Mouse (Mus musculus): Measurements from ENCODE around the gene Sctr.

The Sctr gene

DNA sequence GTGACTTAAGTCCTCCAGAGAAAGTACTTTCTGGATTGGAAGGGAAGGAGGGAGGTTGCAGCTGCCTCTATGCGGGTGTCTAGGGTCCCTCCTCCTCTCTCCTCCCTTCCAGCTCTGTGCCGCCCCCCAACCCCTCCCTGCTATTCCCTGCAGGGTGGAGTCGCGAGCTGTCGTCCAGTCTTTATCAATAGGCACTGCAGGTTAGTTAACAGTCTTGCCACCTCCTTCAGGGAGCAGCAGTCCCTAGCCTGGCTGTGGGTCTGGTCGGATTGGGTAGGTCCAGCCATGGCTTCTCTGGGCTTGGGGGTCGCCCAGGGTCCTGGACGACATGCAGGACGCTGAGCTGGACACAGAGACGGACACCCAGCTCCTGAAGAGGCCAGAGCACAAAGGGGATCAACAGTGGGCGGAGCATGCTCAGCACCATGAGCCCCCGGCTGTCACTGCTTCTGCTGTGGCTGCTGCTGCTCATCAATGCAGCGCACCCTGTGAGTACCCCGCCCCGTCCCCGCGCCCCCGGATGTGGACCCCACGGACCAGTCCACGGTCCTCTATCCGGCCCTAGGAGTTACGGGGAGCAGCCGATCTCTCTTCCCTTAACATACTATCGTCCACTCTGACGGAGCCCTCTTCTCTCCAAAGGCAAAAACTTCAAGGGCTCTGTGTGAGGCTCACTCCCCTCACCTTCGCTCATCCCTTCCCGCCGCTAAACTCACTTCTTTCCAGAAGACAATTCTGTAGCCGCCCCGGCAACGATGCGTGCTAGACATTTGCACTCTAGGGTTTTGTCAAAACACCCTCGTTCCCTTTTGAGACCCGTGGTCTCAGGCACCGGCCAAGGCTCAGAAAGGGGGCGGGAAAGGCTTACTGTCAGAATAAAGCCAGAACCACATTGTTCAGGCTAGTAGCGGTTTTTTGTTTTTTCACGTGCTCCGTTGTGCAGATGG, at the start of gene Sctr:
Sctr (plus strand) TSS at position 51 of the 947 bp plus-strand sequence.
- DNase-seq (ENCODE audit: low spot score in 2 of 2) = no peak

DNA sequence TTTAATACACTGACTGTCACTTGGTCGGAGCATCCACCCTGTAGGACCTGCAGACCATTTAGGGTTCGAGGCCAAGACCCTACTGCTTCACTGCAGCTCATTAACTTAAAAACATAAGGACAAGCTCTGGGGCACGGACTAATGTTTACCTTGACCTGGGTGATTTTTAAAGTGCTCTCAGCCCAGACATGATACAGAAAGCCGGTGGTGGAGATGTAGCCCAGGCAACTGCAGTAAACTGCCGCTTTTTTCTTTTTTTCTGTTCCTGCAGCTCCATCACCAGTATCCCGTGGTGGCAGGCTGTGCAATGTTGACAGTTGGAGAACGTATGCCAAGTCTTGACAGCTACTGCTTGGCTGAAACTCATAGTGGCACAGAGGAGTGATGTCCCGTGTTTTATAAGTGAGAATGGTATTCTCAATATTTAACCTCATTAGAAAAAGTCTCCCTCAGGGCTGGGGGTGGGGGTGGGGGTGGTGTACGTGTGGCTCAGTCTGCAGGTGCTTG, 48.9 kb upstream of the Sctr start:
- DNase-seq (ENCODE audit: low spot score in 2 of 2) = no peak

DNA sequence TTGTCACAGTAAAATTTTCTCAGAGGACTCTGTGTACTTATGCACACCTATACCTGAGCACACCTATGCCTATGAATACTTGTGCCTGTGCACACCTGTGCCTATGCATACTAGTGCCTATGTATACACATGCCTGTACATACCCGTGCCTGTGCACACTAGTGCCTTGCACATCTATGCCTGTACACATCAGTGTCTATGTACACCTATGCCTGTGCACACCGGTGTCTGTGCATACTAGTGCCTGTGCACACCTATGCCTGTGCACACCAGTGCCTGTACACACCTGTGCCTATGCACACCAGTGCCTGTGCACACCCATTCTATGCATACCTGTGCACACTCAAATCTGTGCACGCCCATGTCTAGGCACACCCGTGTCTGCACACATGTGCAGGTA, 47.2 kb upstream of the Sctr start:
- DNase-seq (ENCODE audit: low spot score in 2 of 2) = no peak

DNA sequence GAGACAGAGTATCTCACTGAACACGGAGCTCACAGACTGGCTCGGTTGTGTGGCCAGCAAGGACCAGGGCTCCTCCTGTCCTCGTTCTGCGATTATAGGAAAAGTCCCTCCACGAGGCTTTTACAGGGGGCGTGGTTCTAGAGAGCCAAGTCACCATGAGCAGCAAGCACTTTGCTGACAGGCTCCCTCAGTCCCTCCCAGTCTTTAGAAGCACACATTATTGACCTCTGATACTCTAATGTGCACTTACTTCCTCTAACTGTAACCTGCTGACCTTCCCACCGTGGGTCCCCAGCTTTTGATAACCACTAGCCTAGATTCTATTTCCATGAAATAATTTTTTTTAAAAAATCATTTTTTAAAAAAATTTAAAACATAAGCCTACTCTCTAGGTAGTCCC, 46.8 kb upstream of the Sctr start:
- no peak for DNase-seq (ENCODE audit: low spot score in 2 of 2)

DNA sequence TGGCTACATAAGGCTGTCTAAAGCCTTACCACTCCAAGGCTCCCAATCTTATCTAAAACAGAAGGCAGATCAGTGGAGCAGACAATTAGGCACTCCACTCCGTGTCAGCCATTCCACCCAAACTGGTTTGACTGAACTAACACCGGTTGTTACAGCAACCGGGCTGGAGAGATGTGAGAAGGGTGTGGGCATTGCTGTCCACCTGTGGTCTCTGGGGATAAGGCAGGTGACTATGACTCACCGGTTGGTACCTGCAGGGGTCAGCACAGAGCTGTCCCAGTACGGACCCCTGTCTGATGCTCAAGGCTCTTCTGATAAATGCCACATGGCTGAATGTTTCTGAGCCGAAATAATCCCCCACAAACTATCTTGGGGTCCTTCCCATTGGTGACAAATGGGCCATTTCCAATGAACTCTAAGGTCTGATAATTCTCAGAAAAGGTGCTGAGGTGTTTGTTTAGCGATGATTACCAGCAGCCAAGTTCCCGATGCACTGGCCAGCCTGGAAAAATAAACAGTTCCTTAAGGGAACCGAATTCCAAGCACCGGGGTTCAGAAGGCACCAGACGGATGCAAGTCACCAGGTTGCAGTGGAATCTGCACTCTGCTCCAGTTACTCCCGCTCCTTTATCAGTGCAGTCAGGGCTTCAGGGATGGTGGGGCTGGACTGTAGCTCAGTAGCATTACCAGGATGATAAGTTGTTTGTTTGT, 40.7 kb upstream of the Sctr start:
- no peak for DNase-seq (ENCODE audit: low spot score in 2 of 2)

DNA sequence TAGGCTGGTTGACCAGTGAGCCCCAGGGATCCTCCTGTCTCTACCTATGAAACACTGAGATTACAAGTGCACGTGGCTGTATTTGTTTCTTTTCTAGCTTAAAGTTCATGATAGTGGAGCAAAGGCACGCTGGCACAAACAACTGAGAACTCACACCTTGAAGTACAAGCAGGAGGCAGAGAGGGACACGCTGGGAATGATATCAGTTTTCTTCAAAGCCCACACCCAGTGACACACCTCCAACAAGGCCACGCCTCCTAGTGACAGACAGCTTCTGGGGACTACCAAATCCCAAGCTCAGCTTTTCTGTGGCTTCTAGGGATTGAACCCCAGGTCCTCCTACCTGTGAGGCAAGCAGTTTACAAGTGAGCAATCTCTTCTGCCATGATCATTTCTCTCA, 33.6 kb upstream of the Sctr start:
- DNase-seq (ENCODE audit: low spot score in 2 of 2) = no peak

DNA sequence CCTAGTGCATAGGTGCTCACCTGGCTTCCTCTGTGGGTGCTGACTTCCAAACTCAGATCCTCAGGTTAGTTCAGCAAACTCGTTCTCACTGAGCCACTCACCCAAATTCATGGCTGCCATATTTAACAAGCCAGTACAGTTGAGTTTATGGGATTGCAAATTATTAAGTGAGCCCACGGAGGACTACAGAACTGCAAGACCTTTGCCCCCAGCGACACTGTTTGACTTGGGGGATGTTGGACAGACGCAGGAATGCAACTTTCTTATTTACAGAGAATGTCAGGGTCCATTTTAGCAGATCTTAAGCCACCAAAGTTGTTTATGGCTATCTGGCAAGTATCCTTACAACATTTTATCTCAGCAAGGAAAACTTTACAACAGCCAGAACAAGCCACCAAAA, 31.6 kb upstream of the Sctr start:
- DNase-seq (ENCODE audit: low spot score in 2 of 2) = no peak

DNA sequence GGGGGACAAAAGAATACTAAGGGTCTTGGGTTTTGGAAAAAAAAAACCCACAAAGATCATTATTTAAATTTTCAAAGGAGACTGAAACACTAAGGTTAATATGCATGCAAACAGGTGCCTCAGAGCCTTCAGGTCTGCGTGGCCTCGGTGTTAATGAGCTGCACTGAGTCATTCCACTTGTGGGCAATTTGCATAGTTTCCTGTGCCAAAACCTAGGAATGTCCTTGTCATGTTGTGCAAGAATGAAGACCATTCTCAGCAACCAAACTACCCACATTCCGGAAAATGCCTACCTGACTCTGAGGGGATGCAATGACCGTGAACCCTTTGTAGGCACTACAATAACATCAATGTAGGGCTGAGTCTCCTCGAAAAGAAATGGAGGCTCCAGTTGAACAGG, 20.1 kb upstream of the Sctr start:
- no peak for DNase-seq (ENCODE audit: low spot score in 2 of 2)

DNA sequence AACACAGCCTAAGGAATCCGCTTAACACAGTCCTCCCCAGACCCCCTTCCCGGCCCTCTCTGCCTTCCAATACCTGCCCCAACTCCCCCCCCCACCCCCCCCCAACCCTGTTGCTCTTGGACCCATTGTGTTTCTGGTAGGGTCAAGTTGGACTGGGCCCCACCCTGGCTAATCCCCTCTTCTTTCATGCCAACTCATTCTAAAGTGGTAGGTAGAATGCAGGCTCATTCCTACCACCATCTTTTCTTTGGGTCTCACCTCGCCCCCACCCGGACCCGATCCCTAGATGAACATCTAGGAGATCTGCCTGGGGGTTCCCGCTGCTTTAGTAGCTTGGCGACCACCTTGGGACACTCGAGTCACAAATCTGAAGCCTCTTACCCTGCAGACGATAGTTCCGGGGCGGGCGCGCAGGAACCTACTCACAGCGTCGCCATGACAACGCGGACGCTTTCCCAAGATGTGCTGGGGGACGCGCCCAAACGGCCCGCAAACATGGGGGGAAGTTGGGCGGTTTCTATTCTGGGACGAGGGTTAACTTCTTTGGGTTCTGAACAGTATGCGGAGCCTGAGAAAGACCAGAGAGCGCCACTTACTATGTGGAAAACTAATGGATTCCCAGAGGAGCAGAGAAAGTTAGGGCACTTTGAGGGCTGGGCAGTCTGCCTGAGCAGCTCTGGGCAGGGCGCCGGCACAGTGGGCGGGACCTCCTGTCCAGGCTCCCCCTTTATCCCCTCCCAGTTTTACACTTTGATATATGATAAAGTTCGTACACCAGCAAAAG, 9.7 kb upstream of the Sctr start, which contains the start of gene Cfap221:
Cfap221 (minus strand) TSS at position 437 of the 784 bp plus-strand sequence.
- peak; percentile 40 to 60 for DNase-seq (ENCODE audit: low spot score in 2 of 2)

DNA sequence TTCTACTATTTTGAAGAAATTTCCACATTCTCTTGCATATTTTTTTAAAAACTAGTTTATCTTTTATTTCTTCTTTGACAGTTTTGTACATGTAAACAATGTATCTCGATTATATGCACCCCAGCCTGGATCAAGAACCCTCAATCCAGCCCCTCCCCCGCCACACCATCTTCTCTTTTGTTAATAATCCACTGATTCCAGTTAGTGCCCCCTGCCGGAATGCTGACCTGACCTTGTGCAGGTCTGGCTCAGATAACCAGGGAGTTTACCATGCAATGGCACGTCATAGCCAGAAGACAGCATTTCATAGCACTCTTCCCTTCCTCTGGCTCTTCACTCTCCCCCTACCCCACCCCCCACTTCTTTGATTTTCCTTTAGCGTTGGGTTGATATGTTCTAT, 9.1 kb upstream of the Sctr start:
- no peak for DNase-seq (ENCODE audit: low spot score in 2 of 2)

DNA sequence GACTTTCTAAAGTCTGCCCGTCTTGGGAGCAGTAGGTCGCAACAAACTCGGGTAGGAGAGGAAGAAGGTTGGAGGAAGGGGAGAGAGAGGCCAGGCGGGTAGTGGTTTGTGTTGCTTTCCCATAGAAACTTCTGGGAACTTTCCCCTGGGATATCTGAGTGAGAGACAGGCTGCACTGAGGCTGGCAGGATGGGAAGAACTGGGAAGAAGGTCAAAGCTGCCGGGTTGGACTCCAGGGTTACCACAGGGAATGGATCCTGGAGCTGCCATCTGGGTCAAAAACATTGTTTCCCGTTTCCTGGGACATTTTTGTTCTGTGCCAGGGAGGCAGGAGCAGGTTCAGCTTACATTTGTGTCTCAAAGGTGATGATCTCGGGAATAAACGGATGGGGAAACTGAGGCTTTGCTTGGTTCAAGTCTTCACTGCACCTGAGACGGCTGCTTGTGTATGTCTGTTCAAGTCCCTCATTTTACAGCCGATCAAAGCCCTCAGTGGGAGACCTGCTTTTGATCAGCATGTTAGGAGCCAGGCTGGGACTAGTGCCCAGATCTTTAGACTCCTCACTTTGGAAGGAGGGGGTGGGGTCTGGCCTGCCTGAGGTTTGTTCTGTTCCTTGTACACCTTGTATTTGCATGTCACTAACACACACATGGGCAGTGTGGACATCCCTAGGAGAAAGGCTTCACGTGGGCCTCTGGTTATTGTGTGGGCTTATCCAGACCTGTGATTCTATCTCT, 1.3 kb downstream of the Sctr start:
- no peak for DNase-seq (ENCODE audit: low spot score in 2 of 2)

DNA sequence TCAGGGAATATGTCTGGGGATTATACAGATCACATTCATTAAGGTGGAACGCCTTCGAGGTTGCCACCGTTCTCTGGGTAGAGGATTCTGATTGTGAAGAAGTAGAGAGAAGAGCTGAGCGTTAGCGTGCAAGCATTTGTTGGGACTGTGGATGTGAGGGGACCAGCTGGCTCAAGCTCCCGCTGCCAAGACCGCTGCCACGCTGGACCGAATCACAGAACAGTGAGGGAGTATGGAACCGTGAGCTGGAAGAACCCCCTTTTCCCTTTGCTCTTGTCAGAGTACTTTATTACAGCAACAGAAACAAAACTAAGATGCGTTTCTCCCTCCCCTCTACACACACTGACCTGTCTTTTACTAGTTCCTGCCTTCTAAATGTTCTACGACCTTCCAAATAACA, 5.9 kb downstream of the Sctr start:
- no peak for DNase-seq (ENCODE audit: low spot score in 2 of 2)

DNA sequence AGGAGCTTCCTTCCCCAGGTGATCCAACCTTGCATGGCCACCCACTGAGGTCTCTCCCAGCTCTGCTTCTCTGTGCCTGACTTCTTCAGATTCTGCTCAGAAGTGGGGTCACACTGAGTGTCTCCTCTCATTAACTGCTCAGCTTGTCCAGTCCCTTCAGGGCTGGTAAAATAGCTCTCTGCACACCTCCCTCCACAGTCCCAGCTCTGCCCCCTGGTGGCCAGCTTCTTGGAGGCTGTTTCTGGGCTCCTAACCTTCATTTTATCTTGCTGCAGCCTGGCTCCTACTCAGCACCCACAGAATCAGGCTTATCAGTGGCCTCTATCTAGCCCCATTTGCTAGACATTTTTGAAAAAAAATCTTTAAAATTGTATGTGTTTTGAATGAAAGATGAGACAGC, 6.4 kb downstream of the Sctr start:
- DNase-seq (ENCODE audit: low spot score in 2 of 2) = no peak

DNA sequence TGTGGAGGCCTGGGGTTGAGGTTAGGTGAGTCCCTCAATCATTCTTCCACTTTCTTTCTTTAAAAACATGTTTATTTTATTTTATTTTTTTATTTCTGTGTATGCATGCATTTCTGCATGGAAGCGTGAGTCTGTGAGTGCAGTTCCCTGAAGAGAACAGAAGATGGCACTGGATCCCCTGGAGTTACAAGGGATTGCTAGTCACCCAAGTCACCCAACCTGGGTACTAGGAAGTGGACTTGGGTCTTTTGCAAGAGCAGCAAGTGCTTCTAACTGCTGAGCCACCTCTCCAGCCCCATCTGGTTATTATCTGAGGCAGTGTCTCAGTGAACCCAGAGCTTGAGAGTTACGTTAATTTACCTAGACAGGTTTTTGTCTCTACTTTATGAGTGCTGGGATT, 9.5 kb downstream of the Sctr start:
- no peak for DNase-seq (ENCODE audit: low spot score in 2 of 2)

DNA sequence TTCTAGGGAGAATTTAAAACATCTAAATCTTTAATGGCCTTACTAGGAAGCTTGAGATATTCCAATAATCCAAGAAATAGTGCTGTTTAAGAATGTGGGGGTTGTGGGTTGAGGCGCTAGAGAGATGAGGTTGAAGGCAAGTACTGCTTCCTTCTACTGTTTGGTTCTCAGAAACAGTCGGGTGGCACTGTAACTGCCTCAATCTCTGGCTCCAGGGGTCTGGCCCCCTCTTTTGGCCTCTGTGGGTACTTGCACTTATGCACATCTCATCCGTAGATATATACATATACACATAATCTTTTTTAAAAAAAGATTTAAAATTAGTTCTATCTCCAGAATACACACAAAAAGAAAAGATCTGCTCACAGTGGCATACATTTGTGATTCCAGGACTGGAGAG, 12.2 kb downstream of the Sctr start:
- no peak for DNase-seq (ENCODE audit: low spot score in 2 of 2)

DNA sequence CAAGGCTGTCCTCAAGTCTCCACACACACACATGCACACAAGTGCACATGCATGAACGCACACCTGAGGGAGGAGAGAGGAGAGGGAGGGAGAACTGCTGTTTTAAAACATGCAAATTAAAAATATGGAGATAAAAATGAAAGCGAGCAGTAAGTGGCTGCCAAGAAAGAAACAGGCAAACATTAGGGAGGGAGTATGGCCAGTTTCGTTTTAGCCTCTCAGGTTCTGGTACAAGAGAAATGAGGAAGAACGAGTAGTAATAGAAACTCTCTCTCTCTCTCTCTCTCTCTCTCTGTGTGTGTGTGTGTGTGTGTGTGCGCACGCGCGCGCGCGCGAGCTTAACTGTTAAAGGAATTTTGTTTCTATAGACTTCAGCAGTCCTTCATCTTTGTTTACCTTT, 12.7 kb downstream of the Sctr start:
- no peak for DNase-seq (ENCODE audit: low spot score in 2 of 2)

DNA sequence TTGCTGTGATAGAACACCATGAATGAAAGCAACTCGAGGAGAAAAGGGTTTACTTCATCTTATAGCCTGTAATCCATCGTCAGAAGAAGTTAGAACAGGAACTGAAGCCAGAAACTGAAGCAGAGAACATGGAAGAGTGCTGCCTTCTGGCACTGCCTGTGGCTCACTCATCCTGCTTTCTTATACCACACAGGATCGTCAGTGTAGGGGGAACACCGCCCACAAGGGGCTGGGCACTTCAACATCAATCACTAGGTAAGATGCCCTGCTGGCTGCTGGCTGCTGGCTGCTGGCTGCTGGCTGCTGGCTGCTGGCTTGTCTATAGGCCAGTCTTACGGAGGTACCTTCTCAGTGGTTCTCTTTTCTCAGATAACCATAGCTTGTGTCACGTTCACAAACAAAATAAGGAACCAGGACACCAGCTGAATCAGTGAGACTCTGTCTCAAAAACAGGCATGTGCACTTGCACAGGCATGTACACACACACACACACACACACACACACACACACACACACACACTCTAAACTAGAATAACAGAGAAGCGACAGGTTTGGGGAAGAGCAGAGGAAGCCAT, 13.7 kb downstream of the Sctr start:
- DNase-seq (ENCODE audit: low spot score in 2 of 2) = no peak

DNA sequence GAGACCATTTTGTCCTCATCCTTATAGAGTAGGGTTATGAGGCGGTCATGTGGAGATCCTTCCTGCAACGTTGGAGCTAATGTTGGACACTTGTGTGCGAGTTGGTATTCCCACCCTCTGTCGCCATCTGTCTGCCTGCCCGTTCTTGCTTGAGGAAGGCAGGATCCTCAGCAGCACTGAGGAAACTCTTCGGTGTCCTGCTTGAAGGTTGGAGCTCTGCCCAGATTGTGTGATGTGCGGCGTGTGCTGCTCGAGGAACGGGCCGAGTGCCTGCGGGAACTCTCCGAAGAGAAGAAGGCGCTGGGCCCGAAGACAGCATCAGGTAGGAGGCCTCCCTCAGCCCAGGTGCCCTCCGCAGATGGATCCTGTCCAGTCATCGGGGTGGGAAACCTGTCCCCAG, 15.3 kb downstream of the Sctr start:
- peak; percentile 34 to 39 for DNase-seq (ENCODE audit: low spot score in 2 of 2)

DNA sequence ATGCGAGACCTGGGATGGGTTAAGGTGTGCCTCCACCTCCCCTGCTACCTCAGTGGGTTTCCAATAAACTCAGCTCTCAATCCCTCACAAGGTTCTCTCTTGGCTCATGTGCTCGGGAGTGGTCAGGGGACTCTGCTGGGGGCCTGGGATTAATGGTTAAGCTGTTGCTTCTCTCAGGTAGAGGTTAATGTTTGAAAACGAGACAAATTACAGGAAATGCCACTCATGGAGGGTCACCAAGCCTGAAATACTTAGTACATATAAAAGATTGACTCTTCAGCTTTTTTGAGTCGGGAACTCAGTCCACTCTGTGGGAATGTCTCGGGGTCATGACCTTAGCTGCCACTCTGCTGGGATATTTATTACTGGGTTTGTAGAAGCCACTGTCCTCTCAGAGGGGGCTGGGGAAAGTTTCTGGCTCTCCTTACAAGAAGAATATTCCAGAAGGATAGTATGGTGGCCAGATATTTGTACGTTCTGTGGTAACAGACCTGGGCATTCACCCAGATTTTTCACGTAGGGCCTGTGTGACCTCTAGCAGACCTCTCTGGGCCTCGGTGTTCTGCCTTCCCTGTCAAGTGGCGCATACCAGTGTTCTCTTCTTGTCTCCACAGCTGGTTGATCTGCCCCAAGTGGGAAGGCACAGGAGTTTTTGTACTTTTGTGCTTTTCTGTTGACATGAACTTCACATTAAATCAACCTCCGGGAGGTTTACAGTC, 17.8 kb downstream of the Sctr start:
- no peak for DNase-seq (ENCODE audit: low spot score in 2 of 2)

DNA sequence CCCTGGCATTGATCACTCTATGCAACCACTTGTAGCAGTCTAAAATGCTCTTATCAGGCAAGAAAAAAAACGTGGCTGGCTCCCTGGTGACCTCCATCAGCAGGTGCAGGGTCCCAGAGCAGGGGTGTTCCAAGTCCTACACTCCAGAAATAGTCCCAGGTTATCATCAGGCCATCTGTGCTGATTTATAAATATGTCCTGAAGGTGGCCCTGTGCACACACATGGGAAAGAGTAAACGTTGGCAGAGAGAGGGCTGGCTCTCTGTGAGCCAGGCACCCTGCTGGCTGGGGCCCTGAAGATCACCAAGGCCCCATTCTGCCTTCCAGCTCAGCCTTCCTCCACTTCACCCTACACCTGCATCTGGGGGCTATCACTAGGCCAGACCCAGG, 18.4 kb downstream of the Sctr start:
- DNase-seq (ENCODE audit: low spot score in 2 of 2) = no peak

Measured in right cerebral cortex, postnatal 36 days (tissue).